Mouse (Mus musculus): ENCODE measurements around the gene Ptpn14.

Gene Ptpn14

DNA sequence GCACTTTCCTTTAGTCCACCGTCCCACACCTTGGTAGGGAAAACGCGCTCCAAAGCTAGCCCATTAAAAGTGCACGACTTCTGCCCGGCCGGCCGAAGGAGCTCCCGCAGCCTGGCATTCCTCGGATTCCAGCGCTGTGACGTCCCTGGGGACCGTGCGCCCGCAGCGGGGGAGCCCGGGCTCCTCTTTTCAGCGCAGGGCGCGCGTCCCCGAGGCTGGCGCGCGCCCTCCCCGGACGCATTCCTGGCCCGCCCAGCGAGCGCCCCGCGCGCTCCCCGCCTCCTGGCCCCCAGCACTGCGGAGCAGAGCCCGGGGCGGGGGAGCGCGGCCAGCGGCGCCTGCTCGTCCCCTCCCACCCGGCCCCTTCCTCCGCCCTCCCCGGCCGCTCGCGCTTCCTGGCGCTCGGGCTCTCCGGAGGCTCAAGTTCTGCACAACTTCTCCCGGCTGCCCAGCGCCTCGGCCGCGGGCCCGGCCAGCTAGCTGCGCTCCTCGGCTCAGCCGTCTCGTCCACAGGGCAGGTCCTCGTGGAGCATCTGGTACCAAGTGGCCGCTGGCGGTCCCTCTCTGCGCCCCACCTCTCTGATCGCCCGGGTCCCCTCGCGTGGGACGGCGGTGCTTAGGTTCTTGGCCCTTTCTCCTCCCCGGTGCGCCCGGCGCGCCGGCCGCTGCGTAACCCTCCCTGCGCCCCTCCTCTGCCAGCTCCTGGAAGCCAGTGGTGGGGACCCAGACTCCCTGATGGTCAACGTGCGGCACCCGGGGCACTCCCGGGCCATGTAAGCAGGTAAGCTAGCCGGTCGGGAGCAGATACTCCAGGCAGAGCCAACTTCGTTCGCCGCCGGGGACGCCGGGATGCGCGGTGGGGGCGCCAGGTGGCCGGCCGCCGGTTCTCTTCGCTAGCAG is at the start of gene Ptpn14:
Gene Ptpn14 (plus strand): TSS at position 385 of the 900 bp plus-strand sequence.
- TF ChIP-seq GATA4 (IDR thresholded peaks at IDR 0.05; ENCODE audit: insufficient replicate concordance, low read length), result no peak

DNA sequence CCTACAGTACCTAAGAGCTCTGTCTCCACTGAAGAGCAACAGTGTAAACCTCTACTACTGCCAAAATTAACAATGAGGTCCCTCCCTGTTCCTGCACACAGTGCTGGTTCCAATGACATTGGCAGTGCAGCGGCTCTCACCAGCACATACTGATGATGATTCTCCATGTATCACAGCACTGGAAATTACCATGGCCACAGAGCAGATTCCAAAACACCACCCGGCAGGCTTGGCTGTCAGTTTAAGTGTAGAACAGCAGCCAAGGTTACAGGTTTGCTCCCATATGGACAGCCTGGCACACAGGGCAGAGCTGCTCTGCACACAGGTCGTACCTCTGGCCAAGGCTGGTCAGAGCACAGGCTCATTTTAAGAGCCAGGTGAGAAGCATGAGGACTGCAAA is 48.5 kb upstream of the Ptpn14 start:
- no peak for TF ChIP-seq GATA4 (IDR thresholded peaks at IDR 0.05; ENCODE audit: insufficient replicate concordance, low read length)

DNA sequence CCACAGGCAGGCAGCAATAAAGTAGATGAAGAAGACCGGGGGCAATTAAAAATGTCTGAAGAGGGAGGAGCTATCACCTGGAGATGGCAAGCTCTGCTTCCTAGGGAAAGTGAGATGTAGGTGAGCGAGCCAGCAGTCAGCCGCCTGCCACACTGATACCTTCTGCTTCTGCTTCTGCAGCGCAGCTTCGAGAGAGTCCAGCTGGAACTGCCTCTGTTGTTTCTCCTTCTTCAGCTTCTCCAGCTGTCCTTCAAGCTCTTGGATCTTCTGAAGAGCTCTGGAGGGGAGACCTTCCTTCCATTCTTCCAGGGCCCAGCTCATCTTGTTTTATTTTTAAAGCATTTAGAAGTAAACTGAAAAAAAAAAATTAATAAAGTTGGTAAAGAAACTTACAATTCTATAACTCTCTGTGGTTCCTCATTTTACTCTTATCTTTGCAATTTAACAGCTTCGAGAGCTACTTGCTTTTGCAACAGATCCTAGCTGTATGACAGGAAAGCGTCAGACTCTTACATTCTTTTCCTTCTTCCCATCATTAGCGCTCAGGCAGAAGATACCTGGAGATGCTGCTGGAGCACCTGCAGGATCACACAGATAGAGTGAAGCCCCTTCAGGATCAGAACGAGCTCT is 43.2 kb upstream of the Ptpn14 start:
- TF ChIP-seq GATA4 (IDR thresholded peaks at IDR 0.05; ENCODE audit: insufficient replicate concordance, low read length), result no peak

DNA sequence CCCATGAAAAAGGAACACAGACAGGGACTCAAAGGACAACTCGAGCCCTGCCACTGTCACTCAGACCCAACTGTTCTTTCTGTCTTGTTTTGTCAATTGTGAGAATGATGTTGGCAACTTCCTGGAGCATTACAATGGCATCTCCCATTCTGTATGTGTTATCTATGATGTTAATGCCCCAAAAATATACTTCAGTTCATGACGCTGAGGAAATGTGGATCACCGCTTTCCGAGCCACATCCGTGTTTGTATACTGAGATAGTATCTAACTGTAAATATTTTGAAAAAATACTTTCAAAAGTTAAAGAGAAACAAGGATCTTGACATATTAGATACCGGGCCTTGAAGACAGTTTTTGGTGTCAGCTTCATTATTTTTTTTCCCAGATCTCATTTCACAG is 42.0 kb upstream of the Ptpn14 start:
- no peak for TF ChIP-seq GATA4 (IDR thresholded peaks at IDR 0.05; ENCODE audit: insufficient replicate concordance, low read length)

DNA sequence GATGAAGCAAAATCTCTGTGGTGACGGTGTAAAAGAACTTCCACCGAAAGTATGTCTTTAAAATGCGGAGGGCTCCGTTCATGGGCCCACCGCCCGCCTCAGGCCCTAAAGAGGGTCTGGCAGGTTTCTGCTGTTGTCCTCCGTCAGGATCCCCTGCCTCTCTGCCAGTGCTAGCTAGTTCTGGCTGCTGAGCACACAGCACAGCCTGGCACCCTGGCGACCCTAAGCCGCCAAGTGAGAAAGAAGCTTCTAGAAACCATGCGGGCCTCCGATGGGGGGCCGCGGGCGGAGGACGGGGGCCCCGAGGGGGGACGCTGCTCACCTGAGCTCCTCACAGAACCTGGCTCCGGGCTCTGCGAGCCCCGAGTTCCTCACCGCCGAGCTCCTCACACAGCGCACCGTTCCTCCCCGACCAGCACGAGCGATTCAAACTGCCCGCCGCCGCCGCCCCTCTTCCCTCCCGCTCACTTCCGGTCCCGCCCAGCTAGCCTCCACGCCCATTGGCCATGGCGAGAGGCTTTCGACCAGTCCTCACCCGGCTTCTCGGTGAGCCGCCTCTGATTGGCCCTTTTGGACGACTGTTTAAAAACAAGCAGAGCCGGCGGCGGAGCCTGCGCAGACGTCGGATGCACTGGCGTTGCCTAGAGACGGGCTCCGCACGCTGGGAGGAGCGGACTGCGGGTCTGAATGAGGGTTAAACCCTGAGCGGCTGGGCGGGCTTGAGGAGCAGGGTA is 40.2 kb upstream of the Ptpn14 start, which contains the start of gene Cenpf:
Gene Cenpf (minus strand): TSS at position 433 of the 734 bp plus-strand sequence.
- TF ChIP-seq GATA4 (IDR thresholded peaks at IDR 0.05; ENCODE audit: insufficient replicate concordance, low read length), result no peak

DNA sequence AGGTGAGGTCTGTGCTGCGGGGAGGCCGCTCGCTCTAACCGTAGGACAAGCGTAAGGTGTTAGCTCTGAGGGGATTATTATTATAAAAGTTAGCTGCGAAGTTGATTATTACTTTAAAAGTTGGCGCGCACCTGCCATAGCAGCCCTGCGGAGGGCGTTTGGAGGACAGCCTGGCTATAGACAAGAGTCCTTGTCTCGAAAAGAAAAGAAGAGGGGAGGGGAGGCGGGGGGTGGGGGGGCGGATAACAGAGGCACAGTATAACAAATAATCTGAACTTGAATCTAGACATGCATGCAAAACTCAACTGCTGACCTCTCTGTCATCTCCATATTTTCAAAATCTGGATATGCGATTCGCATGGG is 39.7 kb upstream of the Ptpn14 start:
- no peak for TF ChIP-seq GATA4 (IDR thresholded peaks at IDR 0.05; ENCODE audit: insufficient replicate concordance, low read length)

DNA sequence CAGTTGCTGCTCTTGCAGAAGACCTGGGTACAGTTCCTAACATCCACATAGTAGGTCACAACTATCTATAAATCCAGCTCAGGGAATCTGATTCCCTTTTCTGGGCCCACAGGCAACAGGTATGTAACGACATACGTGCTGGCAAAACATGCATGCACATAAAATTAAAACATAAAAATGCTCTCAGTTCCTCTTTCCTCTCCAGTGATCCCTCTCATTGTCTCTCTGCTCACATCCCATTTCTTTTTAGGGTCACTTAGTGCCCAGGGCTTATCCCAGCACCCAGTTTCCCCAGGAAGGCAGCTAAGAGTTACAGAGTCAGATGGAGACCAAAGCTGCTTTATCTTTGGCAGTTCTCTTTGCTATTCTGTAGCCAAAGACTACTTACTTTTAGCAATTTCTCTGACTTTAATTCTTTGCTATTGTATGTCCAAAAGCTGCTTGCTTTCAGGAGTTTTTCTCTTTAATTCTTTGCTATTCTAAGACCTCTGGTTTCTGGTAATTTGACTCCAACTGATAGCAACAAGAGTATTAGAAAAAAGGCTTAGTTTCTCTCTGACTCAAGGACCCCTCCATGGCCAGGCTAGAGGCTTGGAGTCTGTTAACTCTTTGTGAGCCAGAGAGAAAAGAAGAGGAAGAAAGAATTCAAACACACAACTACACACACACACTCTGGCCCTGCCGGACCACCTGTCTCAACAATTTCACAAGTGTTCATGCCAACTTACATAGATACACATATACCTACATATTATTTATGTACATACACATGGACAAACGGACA is 38.8 kb upstream of the Ptpn14 start:
- TF ChIP-seq GATA4 (IDR thresholded peaks at IDR 0.05; ENCODE audit: insufficient replicate concordance, low read length), result no peak

DNA sequence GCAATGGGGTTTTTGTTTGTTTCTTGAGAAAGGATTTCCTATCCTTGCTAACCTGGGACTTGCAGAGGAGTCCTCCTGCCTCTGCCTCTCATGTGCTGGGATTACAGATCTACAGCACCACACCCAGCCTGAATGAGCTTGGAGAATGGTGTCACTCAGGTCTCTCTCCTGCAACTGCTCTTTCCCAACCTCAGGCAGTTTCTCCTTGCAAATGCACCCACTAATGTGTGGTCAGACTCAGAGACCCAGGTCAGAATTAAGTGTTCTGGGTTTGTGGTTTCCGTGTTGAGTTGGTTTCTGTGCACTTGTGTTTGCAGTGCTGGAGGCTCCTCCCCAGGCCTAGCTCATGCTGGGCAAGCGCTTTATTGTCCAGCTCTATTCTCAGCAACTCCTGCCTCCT is 33.7 kb upstream of the Ptpn14 start:
- no peak for TF ChIP-seq GATA4 (IDR thresholded peaks at IDR 0.05; ENCODE audit: insufficient replicate concordance, low read length)

DNA sequence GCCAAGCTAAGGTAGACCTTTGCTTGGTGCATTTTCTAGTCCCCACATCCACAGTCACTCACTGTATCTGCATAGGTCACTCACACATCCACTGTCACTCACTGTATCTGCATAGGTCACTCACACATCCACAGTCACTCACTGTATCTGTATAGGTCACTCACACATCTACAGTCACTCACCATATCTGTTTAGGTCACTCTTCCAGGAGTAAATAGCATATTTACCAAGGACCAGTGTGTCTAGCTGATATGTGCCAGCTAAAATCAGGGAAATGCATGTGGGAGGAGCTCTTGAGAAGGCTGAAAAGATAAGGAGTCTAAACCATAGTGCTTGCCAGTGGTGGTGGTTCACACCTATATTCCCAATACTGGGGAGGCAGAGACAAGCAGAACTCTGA is 32.7 kb upstream of the Ptpn14 start:
- no peak for TF ChIP-seq GATA4 (IDR thresholded peaks at IDR 0.05; ENCODE audit: insufficient replicate concordance, low read length)

DNA sequence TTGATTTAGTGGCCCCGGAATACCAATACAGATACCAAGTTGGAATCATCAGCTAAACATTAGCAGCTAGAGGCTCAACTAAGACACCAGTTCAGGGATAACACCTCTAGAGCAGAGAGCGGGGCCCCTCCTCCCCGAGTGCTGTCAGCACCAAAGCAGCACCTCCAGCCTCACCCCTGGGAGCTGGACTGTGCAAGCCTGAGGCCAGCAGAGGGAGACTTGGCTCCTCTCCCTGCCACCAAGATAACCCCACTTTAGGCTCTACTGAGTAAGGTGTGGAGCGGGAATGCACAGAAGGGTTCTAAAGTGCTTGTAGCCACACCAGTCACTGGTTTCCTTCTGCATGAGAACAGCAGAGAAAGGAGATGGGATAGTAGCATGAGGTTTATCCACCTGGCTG is 29.7 kb upstream of the Ptpn14 start:
- TF ChIP-seq GATA4 (IDR thresholded peaks at IDR 0.05; ENCODE audit: insufficient replicate concordance, low read length), result no peak

DNA sequence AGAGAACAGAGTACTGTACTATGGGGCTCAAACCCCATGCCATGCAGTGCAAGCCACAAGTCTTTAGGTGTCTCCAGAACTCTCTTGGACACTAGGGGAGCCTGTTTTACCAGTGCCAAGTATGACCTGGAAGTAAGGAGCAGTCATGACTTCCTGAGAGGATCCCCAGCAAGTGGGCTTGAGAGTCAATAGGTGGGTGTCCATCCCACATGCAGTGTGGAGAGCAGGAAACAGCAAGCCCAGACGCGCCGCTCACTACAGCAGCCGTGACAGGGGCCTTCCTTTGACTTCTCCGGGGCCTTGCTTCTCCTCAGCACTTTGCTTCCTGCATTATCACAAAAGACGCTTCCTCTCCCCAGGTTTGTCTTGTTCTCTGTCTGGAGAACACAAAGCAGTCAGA is 27.9 kb upstream of the Ptpn14 start:
- TF ChIP-seq GATA4 (IDR thresholded peaks at IDR 0.05; ENCODE audit: insufficient replicate concordance, low read length), result no peak

DNA sequence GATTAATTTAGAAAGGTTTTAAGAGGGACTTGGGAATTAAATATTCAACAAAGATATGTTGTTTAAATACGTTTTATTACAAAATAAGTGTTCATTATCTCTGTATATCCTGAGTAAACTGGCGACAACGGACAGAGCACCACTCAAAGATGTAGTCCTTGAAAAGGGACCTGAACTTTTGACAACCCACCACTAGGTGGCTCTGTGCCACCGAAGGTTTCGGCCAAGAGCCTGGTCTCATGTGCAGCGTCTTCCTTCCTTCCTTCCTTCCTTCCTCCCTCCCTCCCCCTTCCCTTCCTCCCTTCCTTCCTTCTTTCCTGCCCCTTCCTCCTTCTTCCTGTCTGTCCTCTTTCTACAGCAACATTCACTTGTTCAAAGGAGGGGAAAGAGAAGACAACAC is 27.1 kb upstream of the Ptpn14 start:
- TF ChIP-seq GATA4 (IDR thresholded peaks at IDR 0.05; ENCODE audit: insufficient replicate concordance, low read length), result no peak

DNA sequence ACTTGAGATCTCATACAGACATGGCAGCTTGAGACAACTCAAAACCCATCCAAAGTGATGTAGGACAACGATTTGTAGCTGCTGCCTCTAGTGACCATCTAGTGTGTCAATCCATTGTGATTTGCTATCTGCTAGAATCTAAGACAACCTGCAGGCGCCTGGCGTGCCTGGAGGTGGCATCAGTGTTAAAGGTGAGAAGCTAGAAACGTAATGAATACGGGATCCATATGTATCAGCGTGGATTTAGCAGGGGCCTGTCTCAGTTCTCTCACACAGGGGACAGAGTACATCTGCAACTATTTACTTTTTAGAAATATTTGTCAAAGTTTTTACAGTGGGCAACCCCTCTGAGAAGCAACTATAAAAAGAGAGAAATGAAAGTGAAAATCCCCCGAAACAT is 24.9 kb upstream of the Ptpn14 start:
- TF ChIP-seq GATA4 (IDR thresholded peaks at IDR 0.05; ENCODE audit: insufficient replicate concordance, low read length), result no peak

DNA sequence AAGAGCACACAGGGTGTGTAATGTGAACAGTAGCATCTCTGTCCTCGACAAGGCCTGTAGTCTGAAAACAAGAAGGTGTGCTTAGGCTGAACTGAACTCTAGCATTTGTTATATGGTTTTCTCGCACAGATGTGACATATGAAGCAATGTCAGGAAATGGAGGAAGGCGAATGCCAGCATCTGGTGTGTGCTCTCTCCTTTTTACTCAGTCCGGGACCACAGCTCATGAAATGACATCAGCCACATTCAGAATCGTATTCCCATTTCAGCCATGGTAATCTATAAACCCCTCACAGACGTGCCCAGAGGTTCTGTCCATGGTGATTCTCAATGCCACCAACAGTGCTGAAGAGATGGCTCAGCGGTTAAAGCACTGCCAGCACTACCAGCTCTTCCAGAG is 24.5 kb upstream of the Ptpn14 start:
- no peak for TF ChIP-seq GATA4 (IDR thresholded peaks at IDR 0.05; ENCODE audit: insufficient replicate concordance, low read length)

DNA sequence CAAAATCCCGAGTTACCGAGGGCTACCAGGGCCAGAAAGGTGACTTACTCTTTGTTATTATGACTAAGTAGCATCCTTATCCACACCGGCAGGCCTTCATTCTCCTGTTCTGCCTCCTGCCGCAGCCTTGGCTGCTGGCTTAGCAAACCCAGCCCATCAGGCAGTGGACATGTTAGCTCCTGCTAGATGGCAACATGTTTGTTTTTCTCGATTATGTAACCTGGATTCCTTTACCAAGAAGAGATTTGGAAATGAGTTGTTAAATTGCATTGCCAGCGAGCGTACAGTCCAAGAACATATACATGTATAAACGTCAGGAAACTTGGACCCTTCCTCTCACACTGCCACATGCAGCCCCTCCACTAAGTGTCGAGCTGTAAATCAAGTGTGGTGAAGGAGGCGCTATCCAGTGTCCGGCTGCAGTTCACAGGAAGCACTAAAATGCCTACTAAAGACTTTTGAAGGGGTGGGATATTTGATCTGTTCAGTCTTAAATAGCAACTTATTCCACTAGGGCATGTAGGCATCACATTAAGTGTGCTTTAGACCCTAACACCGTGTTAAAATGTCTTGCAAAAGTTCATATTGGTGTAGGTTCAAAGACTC is 21.9 kb upstream of the Ptpn14 start:
- TF ChIP-seq GATA4 (IDR thresholded peaks at IDR 0.05; ENCODE audit: insufficient replicate concordance, low read length), result no peak

All from liver, adult (tissue).